Mouse (Mus musculus) hematopoietic stem cell, adult 5-6 weeks (primary cell): Measurements from ENCODE around the gene Tarsl2. TPM values are rescaled to one million over a fixed set of nuclear protein-coding genes. Genes with fewer than 3 reads are reported as not detected.

Experiments used
- ATAC-seq, 2 experiments: fragments of 125-278 bp in 1 of 2; replicated peaks in 1 of 2; 2 replicates each; pipeline ENCODE4 v1.8.0; 2016 to 2017; ENCODE audit warnings: inconsistent platforms in 2 of 2, mild to moderate bottlenecking in 2 of 2, moderate number of reproducible peaks in 2 of 2, low read depth in 1 of 2, moderate TSS enrichment in 1 of 2; ENCODE audit not compliant: low FRiP score in 2 of 2, poor library complexity in 2 of 2, severe bottlenecking in 2 of 2, insufficient read depth in 1 of 2, low TSS enrichment in 1 of 2
- total RNA-seq: library from RNA; stranded (forward); fragments of 172-1452, 232-1000 nt; gene quantifications from 2 replicates; pipeline ENCODE4 v1.2.3, GENCODE M21; 2017

Tarsl2 gene
- total RNA-seq, 1 experiment from 2014 or later = 30.0 TPM

- ATAC-seq = no peak
Measured at GRCm38 (mm10) chr7:65642371-65643304, 2.1 kb upstream of the Tarsl2 start.

GRCm38 (mm10) chr7:65643861-65644421 is 757 bp upstream of the Tarsl2 start:
- no peak for ATAC-seq

DNA sequence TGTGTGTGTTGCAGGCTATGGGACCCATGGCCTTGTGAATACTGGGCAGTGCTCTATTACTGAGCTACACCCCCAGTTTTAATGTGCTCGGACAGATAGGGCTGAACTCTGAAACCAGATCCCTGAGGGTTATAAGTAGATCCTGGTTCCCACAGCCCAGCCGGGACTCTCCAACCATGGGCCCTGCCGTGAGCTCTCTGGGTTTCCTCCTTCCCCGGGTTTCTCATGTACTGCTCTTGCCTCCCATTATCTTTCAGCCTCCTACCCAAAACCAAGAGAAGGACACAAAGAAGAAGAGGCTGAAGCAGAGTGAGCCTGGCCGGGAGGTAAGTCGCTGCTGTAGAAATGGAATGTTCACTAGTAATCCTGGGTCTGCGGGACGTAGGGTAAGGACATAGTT is 1.3 kb downstream of the Tarsl2 start:
- no peak for ATAC-seq

- ATAC-seq = no peak; a peak in 1 of 4 replicates
Measured at GRCm38 (mm10) chr7:65650662-65651061, 6.0 kb downstream of the Tarsl2 start.

GRCm38 (mm10) chr7:65657490-65658120 is 12.9 kb downstream of the Tarsl2 start:
- ATAC-seq = no peak; a peak in 1 of 4 replicates

GRCm38 (mm10) chr7:65663225-65663790 is 18.6 kb downstream of the Tarsl2 start:
- no peak for ATAC-seq

DNA sequence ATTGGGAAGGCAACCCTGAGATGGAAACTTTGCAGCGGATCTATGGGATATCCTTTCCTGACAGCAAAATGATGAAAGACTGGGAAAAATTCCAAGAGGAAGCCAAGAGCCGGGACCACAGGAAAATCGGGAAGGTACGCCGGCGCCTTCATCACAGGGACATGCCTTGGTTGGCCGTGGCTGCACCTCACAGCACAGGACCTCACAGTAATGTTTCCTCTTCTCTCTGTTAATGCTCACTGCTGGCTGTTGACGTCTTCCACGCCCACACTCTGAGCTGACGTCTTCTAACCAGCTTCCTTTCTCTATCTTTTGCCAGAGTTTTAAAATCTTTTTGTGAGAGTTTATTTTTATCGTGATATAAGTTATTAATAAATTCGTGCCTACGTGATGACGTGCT is 19.2 kb downstream of the Tarsl2 start:
- ATAC-seq = no peak

DNA sequence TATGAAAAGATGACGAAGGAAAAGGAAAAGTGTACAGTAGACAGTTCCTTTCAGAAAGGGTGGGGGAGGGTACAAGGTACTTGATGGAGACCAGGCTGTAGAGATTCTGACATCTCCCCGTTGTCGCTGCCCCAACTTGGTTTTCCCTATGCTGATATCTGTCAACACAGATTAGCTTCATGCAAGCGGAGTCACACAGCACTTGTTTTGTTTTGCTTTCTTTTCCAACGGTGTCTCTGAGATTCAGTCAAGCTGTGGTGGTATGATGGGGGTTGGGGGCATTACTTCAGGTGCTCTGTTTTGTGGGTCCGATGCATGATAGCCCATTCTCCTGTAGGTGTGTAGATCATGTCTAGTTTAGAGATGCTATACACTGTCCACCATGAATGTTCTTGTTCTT is 22.8 kb downstream of the Tarsl2 start:
- ATAC-seq = no peak

DNA sequence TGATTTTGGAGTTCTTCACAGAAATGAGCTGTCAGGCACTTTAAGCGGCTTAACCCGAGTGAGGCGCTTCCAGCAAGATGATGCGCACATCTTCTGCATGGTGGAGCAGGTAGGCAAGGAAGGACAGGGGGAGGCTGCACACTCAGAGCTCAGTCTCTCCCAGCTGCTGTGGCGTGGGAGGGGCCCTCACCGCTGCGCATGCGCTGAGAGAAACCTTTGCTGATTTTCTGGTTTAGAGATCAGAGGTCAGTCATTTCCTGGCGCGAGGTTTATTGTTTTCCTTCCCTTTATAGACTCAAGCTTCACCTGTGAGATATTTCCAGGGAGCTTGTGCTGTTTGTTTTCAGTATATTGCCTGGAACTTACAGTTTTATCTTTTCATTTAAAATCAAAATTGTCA is 33.4 kb downstream of the Tarsl2 start:
- ATAC-seq = no peak

DNA sequence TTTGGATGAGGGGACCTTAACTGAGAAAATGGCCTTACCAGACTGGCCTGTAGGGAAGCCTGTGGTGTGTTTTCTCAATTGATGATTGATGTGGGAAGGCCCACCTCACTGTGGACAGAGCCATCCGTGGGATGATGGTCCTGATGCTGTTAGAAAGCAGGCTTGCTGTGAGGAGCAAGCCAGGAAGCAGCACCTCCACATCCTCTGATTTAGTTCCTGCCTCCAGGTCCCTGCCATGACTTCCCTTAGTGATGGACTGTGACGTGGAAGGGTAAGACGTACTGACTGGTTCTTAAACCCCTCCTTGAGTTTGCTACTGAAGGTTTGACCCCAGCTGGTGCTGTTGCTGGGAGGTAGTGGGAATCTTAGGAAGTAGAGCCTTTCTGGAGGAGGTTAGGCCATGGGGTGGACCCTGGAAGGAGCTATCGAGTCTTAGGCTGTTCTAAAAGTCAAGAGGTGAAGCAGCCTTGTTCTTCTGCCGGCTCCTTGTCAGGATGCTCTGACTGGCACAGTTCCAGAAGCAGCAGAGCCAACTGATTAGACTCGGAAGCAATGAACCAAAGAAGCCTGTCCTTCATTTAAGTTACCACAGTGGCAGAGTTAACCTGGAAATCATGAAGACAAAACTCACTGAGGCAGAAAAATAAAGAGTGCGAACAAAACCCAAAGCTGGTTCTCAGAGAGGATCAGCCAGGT is 34.4 kb downstream of the Tarsl2 start:
- ATAC-seq = no peak

DNA sequence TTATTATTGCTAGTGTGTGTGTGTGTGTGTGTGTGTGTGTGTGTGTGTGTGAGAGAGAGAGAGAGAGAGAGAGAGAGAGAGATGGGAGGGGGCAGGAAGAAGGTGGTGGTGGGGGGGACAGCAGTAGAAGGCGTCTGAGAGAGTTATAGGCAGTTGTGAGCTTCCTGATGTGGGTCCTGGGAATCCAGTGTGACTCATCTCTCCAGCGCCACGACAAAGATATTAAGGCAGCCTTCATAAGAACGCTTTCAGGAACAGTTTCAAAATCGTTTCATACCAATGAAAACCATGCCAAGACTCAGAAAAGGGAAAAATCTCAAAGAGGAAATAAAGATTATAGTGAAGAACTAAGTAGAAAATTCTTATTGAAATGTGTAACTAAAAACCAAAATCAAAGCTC is 36.5 kb downstream of the Tarsl2 start:
- no peak for ATAC-seq

- no peak for ATAC-seq
Measured at GRCm38 (mm10) chr7:65684256-65684835, 39.6 kb downstream of the Tarsl2 start.

DNA sequence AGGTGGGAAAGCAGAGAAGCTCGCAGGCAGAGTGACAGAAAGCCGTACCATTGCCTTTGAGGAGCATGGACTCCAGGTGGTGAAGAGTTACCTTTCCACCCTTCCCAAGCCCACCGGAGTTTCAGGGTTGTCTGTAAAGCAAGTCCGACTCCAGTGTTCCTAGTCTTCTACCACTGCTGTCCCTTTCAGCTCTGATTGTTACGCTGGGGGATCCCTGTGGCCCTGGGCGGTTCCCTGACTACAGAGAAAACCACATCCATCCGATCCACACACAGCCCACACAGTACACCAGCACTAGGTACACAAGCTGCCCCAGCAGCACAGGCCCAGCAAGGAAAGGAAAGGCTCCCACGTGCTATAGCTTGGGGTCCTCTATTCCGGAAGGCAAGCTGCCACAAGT is 42.0 kb downstream of the Tarsl2 start:
- ATAC-seq = no peak

DNA sequence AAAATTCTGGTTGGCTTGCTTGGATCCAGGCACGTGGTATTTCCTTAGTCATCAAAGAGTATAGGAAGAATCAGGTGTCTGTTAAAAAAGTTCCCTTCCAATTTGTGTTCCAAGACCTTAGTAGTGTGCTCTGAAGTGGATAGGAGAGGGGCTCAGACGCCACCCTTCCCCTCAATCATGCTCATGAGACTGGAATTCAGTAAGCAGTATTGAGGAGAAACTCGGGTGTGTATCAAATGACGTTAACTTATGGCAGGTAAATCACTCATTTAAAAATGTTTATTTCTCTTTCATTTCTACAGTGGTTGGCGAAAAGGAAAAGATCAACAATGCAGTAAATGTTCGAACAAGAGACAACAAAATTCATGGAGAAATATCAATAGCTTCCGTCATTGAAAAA is 46.2 kb downstream of the Tarsl2 start, which contains the start of gene Tm2d3:
Gene Tm2d3 (plus strand): TSS at position 301 of the 400 bp plus-strand sequence.
- ATAC-seq = no peak

DNA sequence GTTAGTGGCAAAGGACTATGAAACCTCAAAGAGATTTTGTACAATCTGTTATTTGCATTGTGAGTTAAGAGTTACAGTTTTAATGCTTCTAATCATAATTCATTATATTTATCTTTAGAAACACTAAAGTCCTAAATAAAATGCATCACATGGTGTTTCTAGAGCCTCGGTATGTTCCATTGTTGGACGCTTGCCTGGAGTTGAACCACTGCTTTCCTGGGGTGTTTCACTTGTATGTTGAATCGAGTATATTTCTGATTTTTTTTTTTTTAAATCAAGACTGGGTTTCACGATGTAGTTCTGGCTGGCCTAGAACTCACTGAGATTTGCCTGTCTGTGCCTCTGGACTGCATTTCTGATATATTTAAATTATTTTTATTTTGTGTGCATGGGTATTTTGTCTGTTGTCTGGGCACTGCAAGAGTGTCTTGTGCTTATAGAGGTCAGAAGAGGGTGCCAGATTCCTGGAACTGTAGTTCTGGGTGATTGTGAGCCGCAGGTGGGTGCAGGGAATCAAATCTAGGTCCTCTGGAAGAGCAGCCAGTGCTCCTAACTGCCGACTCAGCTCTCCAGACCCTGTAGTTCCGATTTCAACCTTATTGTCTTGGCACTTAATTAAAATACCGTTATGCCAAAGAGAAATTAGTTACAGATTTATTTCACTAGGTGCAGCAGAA is 47.4 kb downstream of the Tarsl2 start:
- ATAC-seq = no peak

DNA sequence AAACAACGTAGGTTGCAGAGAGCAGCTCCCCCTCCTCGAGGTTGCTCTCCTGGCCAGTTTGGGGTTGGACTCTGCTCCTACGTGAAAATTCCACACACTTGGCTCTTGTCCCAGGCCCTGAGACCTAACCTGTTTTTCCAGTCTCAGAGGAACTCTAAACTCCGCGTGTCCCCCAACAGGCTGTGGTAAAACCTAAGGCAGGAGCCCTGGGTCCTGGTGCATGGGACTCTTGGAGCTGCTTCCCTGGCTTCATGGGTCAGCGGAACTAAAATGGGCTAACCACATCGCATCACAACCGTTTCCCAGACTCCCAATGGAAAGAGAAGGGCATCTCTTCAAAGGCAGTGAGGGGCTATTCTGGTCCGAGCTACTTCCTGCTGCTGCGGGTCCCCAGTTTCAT is 48.2 kb downstream of the Tarsl2 start:
- 0 out of 4 replicates have a peak, but pooled peaks of 1 of the 2 experiments have one; percentile 6 for ATAC-seq
